Mouse (Mus musculus) urinary bladder, postnatal 14 days (tissue): ENCODE results near the gene Coro1a.
A peak's percentile ranks its signal among the peaks of the same experiment; 100 is the strongest.

Experiments
- DNase-seq: peaks from one replicate; pipeline ENCODE4 v3.0.0; 2021; ENCODE audit warnings: low spot score

Coro1a gene

DNA sequence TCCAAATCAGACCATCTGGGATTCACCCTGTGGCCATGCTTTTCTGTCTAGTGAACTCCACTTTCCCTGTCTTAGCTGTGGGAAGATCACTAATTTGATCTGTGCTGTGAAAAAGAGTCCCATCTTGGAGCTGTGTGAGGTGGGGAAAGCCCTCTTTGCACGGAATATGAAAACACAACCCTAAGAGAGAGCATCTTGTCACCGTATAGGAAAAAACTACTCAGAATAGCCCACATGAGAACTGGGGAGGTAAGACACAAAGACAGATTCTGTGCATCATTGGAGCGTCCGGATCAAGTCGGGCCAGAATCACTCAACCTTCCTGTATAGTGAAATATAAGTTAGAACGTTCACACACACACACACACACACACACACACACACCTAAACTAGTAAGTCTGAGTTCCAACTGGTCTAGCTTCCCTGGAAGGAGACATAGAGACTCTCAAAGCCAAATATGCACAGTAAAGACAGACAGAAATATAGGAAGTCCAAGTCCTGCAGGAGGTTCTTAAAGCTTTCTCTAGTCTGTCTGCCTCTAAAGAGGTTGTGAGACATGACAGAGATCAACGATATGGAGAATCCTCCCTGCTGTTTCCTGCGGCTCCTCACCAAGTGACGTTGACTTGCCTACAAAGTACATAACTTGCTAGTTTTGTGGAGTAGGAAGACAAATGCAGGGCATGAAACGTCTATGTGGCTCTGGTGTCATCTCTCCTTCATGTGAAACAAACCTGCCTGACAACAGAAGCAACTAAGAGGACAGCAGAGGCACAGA lies 777 bp upstream of the Coro1a start:
- no peak for DNase-seq

DNA sequence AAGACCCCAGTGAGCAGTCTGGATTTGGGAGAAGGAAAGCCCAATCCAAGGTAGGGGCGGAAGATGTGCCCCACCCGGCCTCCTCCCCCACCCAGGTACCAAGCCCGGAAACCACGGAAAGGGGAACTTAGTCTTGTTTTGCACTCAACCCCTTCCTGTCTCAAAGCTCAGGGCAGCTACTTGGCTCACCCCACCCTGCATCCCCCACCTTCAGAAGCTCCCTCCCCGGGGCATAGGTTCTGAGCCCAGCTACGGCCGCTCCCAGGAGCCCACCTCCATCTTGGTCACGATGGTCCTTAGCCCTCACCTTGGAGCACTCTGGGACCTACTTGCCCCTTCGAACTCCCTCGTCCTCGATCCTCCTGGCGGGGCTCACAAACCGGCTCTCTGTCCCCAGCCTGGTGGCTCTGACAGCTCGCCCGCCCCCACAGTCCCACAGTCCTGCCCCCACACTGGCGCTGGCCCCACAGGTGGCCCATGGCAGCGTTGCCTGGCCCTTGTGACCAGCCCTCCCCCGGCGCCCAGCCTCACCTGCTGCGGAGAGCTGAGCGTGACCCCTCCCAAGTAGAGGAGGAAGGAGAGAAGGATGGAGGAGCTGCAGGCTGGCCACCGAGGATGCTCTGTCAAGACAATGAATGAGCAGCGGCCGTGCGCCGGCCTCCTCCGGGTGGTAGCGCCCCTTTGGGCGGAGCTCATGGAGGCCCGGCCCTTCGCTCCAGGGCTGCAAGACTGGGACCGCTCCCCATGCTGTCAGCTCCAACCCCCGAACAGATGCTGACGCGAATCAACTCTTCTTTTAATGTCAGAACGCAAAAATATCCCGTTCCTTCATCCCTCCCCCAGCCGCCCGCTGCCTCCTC lies 3.2 kb downstream of the Coro1a start:
- peak; percentile 69 for DNase-seq

DNA sequence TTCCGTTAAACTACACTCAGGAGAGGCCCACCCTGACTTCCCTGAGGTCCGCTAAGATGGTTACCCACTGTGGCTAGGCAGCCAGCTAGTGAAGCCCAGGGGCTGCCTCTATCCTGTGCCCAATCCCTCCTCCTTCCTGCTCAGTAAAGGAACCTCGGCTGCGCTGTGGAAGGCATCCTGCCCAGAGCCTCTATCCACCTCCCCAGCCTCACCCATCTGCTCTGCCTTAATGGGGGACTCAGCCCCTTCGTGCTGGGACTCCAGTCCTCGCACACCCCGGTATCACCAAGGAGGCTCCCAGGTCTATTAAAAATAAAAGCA lies 3.9 kb downstream of the Coro1a start:
- no peak for DNase-seq

DNA sequence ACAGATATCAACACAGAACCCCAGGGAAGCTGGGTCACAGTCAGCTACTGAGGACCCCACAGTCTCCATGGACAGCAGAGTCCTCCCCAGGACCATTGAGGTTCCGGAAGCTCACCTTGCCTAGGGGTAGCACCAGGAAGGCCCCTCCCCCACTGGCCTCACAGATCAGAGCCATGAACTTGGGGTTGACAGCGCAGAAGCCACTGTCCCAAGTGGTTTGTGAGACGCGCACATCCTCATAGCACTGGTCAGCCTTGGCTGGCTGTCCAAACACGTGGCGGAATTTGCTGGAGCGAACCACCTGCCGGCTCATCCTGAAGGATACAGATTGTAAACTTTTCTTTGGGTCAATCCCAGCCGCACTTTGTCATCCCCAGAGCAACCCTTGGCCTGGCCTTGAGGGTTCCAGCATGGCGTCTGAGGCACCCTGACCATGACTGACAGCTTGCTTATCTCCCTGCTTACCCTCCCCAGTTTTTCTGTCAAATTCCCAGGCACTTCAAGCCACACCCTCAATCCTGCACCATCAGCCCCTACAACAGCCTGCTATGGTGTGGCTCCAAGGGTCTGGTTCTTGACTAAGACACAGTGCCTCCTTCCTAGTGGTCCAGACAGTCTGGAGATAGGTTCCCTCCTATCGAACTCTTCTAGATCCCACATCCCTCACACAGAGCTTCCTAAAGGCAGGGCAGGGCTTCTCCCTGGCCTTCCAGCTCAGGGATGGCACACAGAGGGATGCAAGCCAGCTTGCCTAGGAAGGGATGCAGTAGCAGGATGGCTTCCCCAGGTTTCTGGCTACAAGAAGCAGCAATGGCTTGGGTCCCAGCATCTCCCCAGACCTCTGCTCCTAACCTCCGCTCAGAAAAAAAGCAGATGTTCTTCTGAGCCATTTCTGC lies 4.5 kb downstream of the Coro1a start:
- no peak for DNase-seq

DNA sequence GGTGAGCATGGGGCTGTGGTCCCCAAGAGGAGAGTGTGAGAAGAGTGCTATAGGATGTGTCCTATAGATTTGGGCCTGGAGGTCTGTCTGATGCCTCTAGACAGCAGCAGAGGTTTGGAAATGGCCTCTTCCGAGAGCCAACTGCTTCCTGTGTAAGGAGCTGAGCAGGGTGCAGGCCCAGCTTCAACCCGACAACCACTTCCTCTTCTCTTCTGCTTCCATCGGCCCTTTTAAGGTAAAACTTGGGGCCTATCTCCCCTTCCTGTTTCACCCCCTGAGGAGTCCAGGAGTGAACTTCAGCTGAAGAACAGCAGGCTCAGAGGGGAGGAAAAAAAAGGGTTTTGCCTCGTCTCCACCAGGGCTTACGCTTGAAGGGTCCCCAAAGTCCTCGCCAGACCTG lies 5.2 kb downstream of the Coro1a start:
- no peak for DNase-seq

DNA sequence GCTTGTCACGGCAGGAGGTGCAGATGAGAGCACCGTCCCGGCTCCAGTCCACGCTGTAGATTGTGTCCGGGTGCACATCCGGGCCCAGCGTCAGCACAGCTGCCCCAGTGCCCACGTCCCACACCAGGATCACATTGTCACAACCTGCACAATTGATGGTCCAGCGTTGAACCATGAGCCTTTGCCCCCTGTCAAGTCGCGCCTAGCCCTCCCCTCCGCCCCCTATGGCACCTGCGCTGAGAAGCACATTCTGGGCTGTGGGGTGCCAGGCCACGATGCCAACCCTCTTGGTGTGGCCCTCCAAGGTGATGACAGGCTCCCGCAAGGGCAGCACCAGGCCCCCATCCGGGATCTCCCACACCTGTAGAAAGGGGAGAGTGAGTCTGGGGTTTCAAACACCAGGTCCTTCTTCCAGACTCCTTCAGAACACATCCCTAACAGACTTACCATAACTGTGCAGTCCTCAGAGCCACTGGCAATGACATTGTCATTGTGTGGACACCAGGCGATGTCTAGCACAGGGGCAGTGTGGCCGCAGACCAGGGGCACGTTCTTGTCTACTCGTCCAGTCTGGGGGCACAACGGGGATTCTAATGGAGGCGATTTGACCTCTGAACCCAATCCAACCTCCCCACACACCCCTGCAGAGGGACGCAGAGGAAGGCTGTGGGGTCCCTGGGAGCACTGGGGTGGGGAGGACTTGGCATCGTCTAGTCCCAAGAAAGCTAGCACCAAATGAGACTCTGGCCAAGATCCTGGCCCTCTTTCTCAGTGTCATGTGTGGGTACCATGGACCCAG lies 5.8 kb downstream of the Coro1a start:
- no peak for DNase-seq

DNA sequence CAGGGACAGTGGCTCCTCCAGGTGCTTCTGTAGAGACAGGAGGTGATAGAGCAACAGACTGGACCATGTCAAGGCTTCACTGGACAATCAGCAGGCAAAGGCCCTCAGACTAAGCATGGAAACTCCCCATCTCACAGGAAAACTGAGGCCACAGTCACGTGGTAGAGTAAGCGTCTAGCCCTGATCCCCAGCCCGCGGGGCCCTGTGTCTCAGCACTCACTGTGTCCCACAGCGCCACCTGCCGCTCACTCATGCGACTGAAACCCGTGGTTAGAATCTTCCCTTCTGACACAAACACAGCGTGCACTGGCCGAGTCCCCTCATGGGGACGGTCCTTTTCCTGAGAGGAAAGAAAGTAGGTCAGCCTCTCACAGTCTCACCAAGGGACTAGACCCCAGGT lies 6.5 kb downstream of the Coro1a start:
- DNase-seq: peak; percentile 88

DNA sequence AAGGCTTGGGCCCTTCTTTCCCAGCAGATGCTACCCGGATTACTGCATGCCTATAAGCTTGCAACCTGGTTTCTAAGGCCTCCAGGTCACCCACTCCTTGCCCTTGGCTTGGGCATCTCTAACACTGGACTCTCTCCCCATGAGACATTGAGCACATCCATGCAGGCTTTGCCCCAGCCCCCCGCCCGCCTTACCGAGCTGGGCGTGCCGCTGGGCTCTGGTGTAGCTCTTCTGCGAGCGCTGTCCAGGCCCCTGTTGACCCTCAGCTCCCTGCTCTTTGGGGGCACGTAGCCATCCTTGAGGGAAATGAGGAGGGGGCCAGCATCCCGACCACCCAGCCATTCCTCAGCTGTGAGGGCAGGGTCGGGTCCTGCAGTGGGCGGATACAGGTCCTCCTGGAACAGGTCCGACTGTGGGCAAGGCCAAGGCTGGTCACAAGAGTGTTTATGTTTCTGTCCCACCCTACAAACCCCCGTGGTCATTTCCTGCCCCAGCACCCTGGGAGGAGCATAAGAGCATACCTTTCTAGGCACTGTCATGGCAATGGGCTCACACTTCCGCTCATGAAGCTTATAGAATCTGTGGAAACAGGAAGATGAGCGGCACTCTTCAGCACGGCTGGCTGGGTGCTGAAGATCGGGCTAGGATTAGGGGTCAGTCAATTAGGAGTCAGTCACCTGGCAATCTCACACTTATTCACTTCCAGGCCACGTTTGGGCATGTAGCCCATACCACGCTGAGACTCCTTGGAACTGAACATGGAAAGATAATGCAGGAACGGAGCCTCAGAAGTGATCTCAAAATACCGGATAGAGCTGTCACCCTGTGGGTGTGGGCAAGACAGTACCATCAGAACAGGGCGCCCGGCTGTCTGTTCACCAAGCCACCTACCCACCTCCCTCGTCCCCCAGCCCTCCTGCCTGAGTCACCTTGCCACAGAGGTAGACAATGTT lies 7.2 kb downstream of the Coro1a start:
- DNase-seq: no peak

DNA sequence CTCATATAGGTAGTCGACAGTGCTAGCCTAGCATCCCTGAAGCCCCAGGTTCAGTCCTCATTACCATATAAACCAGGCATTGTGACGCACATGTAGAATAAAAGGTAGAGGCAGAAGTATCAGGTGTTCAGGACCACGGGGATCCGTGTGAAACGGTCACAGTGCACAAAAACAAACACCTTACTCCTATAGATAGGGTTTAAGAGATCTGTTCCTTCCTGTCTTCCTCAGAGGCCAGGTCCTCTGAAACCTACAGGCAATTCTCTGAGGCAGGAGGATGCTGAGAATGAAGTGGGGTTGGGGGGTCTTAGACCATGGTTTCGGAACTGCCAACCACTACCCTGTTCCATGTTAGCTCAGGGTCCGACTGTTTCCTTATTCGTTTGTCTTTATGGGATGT lies 9.7 kb downstream of the Coro1a start:
- DNase-seq: no peak

DNA sequence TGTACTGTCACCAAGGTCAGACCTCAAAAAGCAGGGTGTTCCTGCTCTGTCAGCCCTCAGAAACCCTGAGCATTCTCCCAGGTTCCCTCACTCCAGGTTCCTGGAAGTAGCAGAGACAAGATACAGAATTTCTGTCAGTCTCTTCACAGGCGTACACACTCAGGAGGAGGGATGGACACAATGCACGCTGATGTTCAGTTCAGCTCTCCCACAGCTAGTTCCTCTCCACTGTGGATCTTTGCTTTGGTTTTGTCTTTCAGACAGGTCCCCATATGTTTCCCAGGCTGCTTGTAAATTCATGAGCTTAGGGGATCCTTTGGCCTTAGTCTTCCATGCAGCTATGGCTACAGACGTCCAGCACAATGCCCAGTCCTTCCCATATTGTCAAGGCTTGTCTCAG lies 10.7 kb downstream of the Coro1a start:
- DNase-seq: no peak

DNA sequence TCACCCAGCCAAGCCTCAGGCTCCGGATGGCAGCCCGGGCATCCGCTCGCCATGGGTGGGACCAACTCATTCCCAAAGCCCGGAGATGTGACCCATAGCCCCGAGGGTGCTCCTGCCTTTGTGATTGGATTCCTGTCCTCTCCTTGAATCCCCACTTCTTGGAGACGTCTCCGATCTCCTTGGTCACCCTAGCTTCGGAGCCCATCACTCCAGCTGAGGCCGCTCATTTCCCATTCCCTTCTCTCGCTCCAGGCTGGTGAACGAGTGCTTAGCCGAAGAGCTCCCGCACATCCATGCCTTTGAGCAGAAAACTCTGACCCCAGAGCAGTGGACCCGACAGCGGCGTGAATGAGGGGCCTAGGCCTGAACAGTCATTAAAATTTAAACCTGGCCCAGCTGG lies 11.3 kb downstream of the Coro1a start:
- no peak for DNase-seq

DNA sequence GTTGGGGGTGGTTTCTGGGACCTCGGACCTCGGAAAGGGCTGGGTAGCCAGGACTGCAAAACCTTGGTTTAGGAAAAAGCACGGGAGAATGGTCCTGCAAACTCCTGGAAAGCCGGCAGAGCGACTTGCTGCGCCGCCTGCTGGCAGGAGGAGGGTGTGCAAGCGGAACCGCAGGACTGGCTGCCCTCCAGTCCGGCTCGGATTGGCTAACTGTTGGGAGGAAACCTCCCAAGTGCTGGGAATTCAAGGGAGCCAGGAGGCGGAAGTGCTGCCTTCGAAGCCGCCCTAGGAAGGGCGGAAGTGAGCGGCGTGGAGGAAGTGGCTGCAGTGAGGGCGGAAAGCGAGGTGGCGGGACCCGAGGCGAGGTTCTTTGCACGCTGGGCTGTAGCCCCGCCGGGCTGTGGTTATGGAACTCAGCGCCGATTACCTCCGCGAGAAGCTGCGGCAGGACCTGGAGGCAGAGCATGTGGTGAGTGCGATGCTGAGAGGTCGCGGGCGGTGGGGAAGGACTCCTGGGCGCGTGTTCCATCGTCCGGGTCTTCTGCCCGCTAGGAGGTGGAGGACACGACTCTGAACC lies 11.9 kb downstream of the Coro1a start, which contains the start of gene Slx1b:
TSS of gene Slx1b (minus strand) at position 154 of the 577 bp plus-strand sequence.
- peak; percentile 96 for DNase-seq

DNA sequence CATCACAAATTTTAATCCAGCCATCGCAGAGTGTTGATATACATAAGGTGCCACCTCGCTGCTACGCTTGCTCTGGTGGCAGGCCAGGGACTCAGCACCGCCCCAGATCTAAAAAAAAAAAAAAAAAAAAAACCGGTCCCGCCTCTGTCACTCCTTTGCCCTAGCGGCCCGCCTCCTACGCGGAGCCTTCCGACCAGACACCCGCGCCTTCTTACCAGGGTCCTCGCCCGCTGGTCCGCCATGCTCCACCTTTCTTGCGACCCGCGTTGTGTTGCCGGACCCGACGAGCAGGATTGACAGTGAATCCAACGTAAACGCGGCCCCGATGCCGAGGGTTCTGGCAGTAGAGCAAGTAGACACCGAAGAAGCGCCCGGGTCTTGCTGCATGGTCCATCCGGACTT lies 12.4 kb downstream of the Coro1a start, which contains the start of gene Bola2:
TSS of gene Bola2 (plus strand) at position 192 of the 402 bp plus-strand sequence.
- peak; percentile 68 for DNase-seq

DNA sequence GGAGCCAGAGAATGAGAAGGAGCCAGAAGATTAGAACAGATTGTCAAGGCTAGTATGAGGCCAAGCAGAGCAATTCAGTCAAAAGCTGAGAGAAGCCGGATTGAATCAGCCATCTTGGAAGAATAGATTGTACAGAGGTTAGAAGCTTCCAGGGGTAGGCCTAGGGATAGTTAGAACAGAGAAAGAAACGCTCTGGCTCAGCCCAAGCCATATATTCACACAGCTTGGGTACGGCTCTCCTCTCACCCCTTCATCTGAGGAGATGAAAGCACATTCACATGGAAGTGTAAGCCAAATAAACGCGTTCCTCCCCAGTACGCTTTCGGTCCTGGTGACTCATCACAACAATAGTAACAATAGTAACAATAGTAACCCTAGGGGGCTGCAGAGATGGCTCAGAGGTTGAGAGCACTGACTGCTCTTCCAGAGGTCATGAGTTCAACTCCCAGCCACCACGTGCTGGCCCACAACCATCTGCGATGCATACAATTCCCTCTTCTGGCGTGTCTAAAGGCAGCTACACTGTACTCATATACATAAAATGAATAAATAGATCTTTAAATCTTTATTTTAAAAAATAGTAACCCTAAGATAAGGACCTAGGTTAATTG lies 13.0 kb downstream of the Coro1a start:
- DNase-seq: no peak

DNA sequence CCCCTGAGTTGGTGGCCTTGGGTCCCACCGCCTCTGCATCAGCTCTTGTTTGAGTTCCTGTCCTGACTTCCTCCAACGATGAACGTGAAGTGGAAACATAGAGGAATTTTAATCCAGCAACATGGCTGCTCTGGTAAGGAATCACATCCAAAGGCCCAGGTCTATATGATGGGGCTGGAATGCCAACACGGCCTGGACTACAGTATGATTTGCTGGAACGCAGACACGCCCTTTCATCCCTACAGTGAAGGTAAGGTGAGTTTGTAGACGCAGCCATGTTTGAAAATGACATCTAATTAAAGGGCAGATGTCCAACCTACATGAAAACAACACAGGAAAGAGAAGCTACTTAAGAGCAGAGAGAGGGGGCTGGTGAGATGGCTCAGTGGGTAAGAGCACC lies 13.8 kb downstream of the Coro1a start:
- no peak for DNase-seq

DNA sequence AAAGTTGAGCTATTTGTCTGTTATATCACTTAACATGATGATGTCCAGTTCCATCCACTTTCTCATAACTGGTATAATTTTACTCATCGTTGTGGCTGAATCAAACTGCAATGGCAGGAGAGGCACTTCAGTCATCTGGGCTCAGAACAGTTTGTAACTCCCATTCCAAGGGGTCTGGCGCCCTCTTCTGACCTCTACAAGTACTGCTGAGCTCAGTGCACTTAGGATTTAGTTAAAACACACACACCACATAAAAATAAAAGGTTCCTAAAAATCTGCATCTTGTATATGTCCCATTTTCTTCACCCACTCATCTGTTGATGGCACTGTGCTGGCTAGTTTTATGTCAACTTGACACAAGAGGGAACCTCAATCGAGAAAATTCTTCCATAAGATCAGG lies 14.3 kb downstream of the Coro1a start:
- peak; percentile 87 for DNase-seq

DNA sequence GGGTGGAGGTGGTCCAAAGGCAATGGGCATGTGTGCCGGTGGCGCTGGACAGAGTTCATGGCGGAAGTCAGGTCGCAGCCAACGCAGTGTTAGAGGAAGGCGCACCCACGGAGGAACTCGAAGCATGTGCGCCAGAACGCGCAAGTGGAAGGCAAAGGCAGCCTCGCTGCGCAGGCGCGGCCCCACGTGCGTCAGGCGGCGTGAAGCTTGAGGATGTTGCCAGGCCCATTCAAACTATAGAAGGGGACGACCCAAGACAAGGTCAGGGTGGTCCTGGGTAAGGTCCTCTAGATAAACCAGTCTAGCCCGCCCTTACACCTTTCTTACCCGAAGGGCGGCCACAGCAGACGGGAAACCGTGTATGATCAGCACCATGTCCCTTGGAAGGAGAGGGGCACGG lies 15.2 kb downstream of the Coro1a start:
- no peak for DNase-seq

DNA sequence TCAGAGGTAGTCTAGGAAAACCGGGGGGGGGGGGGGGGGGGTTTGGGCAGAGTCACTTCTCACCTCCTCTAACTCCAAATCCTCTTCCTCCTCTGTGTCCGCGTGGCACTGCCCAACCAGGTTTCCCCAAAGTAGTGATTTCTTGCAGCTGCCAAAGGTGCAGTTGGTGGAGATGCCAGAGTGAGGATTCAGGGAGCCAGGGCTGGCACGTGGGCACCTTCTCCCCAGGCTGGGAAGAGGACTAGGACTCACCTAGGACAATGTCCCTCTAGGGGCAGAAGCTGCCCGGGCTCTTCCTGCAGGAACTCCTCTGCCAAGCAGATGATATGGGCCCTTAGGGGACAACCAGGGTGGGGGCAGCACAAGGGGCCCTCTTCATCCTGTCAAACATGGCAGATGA lies 15.9 kb downstream of the Coro1a start:
- no peak for DNase-seq

DNA sequence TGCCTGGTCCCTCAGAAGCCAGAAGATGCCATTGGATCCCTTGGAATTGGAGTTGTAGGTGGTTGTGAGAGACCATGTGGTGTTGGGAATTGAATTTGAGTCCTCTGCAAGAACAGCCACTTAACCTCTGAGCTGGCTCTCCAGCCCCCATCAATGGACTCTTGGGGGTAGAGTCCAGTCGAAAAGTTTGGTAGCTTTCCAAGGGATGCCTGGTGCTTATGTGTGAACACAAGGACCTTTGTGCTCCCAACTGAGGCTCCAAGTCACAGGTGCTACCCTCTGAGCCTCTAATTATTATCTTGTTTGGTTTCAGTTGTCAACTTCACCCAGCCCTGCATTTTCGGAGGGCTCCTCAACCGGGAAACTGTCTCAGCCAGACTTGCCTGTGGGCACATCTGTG lies 16.9 kb downstream of the Coro1a start:
- no peak for DNase-seq

DNA sequence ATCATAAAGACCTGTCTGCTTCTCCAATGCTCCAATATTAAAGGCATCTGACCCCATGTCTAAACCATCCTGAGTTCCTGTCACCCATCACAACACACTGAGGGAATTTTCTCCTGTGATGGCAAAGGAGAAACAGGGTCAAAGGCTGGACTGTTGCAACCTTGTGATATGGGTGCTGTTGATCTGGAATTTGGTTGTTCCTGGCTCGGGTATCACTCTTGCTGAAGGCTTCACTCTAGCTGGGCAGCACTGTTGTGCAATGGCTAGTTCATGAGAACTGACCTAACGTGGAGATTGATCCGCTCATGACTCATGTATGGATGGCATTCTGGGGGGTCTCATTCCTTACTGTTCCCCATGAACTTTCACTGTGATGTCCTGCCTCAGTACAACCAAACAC lies 18.6 kb downstream of the Coro1a start:
- DNase-seq: no peak
